Mouse (Mus musculus): Measurements from ENCODE around the gene Ssc4d.

DNA sequence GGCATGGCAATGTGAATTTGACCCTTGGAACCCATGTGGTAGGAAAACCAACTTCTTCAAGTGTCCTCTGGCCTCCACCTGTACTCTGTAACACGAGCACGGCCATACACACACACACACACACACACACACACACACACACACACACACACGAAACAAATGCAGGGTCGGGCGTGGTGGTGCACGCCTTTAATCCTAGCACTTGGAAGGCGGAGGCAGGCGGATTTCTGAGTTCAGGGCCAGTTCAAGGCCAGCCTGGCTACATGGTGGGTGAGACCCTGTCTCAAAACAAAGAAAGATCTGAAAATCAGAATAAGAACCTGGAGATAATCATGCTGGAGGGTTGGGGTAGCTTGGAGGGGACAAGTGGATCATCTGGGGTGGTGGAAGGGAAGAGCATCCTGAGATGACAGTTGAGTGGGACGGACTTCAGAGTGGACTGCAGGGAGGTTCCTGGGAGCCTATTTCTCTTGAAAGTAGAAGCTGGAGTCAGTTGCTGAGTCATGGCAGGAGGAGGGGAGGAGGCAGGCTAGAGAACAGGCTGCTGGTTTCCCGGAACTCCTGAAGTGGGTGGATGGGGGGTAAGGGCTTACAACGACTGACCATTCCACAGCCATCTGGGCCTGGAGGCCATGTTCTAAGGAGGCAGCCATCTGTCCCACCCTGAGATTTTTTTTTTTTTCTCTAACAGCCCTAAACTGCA is 23.5 kb downstream of the Ssc4d start:
- TF ChIP-seq GATA1 (IDR thresholded peaks at IDR 0.05; ENCODE audit: borderline replicate concordance, low read length) (no peak), FLI1 (IDR thresholded peaks at IDR 0.05; ENCODE audit: low read length) (no peak)
